Mouse (Mus musculus): ENCODE data around the gene Pqbp1.

The Pqbp1 gene

GRCm38 (mm10) chrX:7878495-7878894 is 20.6 kb downstream of the Pqbp1 start:
- no peak for DNase-seq (ENCODE audit: low spot score in 2 of 2)

- DNase-seq (ENCODE audit: low spot score in 2 of 2) = peak; percentile 78 to 82
These were observed 21.1 kb downstream of the Pqbp1 start, which contains the start of gene Pim2 for GRCm38 (mm10) chrX:7878007-7878419. Pim2 (plus strand) TSS chrX:7878262.

DNA sequence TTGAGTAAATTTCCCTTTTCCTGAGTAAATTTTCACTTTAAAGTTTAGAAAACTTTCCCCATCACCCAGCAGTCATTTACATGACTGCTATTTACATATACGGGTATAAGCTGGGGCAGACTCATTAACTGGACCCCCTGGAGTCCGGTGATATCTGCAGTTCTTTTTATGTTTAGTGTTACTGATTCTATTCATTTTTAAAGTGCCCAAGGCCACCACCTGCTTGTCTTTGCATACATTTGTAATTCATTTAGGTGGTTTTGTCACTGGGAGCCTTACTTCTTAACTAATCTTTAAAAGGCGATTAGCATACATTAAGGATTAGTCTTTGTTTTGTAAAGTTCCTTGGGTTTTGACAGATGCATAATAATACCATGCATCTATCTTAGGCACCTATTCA is 29.2 kb downstream of the Pqbp1 start:
- no peak for DNase-seq (ENCODE audit: low spot score in 2 of 2)

DNA sequence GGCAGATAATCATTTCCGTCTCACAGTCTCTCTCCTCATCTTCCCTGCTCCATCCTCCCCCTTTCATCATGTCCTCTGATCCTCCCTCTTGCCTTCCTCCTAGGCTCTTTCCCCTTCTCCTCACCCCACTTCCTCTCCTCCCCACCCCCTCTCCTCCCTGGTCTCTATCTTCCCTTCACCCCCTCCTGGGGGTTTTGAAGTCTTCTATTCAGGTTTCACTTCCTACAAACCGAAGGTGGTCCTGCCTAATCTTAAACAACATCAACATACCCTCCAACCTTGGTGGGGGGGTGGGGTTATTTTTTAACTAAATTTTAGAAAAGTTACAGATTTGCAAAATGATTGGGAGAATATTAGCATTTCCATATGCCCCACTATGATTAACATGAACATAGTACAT is 30.6 kb downstream of the Pqbp1 start:
- no peak for DNase-seq (ENCODE audit: low spot score in 2 of 2)

GRCm38 (mm10) chrX:7867141-7867540 is 31.9 kb downstream of the Pqbp1 start:
- no peak for DNase-seq (ENCODE audit: low spot score in 2 of 2)

GRCm38 (mm10) chrX:7865786-7866185 is 33.3 kb downstream of the Pqbp1 start:
- no peak for DNase-seq (ENCODE audit: low spot score in 2 of 2)

DNA sequence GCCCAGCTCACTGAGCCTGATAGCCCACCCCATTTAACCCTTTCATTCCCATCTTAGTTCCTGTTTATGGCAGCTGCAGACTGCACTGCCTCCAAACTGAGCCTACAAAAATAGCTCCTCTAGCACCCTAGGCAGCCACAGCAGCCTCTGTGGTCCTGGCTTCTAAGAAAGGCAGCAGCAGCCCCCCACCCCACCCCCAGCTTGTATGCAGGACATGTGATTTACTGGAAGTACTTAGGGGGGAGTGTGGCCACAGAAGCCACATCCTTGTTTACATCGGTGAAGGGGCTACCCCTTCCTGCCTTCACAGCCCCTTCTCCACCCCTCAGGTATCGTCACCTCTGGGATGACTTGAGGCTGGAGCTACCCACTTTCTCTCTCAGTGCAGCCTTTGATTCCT is 33.7 kb downstream of the Pqbp1 start:
- no peak for DNase-seq (ENCODE audit: low spot score in 2 of 2)

GRCm38 (mm10) chrX:7864551-7864950 is 34.5 kb downstream of the Pqbp1 start:
- no peak for DNase-seq (ENCODE audit: low spot score in 2 of 2)

GRCm38 (mm10) chrX:7863181-7863580 is 35.9 kb downstream of the Pqbp1 start:
- no peak for DNase-seq (ENCODE audit: low spot score in 2 of 2)

DNA sequence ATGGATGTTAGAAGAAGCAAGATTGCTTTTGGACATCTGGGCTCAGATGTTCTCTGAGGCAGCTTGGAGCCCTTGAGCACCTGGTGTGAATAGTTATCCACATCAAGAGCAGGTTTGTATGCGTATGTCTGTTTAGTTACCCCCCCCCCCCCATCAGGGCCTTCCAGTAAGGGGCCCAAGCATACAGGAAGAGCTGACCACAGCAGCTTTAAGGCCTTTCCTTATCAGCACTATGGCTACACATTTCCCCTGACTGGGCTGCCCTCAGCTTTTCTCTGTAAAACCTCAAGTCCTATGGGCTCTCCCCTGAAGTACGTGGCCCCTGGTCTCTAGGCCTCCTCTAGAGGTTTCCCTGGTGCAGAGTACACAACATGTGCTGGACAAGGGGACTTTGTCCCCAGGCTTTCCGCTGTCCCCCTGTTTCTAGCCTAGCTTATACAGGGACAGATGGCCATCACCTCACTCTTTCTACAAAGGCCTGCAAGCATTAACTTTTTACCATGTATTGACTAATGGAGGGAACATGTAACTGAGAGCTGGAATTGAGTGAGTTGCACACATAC is 39.8 kb downstream of the Pqbp1 start:
- DNase-seq (ENCODE audit: low spot score in 2 of 2) = no peak

DNA sequence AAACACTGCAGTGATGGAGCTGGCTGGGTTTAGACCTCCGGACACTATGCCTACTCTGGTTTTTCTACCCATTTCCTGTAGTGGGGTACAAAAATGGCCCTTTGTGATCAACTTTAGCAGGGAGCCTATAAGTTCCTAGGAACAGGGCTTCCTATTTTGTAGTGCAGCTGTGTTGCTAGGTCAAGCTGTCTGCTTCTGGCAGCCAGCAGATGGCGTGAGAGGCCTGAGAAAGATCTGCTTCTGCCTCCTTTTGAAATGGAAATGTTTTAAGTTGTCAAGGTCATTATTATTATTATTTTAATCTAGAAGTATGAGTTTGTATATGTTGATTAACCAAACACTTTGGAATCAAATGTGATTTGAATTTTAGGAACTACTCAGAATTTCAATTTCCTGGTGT is 44.5 kb downstream of the Pqbp1 start:
- peak in 1 of 2 experiments; percentile 19 for DNase-seq (ENCODE audit: low spot score in 2 of 2)

DNA sequence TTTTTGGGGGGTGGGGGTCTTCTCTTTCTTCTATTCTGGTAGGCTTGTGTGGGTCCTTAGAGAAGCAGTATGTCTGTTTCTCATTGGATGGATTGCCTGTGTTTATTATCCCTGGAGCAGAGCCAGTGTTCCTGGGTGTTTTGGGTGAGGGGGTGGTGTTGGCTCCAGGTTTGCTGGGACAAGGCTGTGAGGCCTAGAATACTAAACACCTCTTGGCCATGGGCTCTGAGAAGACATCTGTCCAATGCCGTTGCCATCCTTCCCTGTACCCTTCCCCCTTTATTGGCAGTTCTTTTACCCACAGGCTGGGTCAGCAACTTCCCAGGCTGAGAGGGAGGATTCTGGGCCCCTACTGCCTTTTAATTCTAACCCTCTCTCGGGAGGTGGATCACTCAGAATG is 51.2 kb downstream of the Pqbp1 start:
- peak in 1 of 2 experiments; percentile 12 for DNase-seq (ENCODE audit: low spot score in 2 of 2)
